Mouse (Mus musculus): ENCODE measurements around the gene Pcsk1n. TPM values are rescaled to one million over a fixed set of nuclear protein-coding genes. Genes with fewer than 3 reads are reported as not detected.

The Pcsk1n gene
- total RNA-seq, 2 experiments from 2014 or later: not detected

GRCm38 (mm10) chrX:7937667-7938066 lies 18.0 kb downstream of the Pcsk1n start:
- ATAC-seq (replicated peaks; ENCODE audit: low FRiP score, low TSS enrichment, poor library complexity, severe bottlenecking): no peak

DNA sequence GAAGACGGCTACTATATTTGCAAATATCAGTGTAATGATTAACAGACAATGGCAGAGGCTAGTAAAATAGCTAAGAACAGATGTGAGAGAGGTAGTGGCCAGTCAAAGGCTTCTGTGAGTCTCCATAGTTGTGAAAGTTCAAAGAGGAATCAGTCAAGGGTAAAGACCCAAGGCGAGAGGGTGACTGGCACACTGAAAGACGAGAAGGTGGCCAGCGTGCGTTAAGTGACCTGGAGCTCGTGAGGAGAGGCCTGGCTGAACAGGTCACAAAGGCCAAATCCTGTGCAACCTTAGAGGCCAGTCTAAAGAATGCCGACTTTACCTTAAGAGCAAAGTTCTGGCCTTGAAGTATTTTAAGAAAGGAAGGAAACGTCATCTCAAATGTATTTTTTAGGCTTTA lies 26.0 kb downstream of the Pcsk1n start:
- no peak for ATAC-seq (replicated peaks; ENCODE audit: low FRiP score, low TSS enrichment, poor library complexity, severe bottlenecking)

GRCm38 (mm10) chrX:7947108-7947899 lies 27.7 kb downstream of the Pcsk1n start, which contains the start of gene Hdac6:
Gene Hdac6, minus strand, starts transcription at chrX:7947889.
- ATAC-seq (replicated peaks; ENCODE audit: low FRiP score, low TSS enrichment, poor library complexity, severe bottlenecking): no peak

- peak; percentile 97 for ATAC-seq (replicated peaks; ENCODE audit: low FRiP score, low TSS enrichment, poor library complexity, severe bottlenecking)
These were observed 28.4 kb downstream of the Pcsk1n start for GRCm38 (mm10) chrX:7947900-7948492.

- ATAC-seq (replicated peaks; ENCODE audit: low FRiP score, low TSS enrichment, poor library complexity, severe bottlenecking): no peak
These were observed 30.5 kb downstream of the Pcsk1n start for GRCm38 (mm10) chrX:7950091-7950490.

DNA sequence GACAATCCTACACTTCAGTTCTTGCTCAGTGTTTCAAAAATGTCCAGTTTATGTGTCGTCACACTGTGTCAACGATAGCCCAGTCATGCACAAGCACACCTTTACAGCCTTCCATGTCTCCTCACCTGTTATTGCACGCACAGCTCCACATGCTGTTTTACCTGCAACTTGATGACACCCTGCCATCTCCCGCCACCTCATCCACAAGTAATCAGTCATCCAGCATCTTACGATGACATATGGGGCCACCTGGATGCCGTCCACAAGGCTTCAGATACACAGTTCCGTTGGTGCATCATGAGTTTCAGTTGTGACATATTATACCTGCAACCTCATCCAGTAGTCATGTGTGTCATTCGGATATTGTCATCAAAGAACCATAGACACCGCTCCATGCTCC lies 39.2 kb downstream of the Pcsk1n start:
- no peak for ATAC-seq (replicated peaks; ENCODE audit: low FRiP score, low TSS enrichment, poor library complexity, severe bottlenecking)

DNA sequence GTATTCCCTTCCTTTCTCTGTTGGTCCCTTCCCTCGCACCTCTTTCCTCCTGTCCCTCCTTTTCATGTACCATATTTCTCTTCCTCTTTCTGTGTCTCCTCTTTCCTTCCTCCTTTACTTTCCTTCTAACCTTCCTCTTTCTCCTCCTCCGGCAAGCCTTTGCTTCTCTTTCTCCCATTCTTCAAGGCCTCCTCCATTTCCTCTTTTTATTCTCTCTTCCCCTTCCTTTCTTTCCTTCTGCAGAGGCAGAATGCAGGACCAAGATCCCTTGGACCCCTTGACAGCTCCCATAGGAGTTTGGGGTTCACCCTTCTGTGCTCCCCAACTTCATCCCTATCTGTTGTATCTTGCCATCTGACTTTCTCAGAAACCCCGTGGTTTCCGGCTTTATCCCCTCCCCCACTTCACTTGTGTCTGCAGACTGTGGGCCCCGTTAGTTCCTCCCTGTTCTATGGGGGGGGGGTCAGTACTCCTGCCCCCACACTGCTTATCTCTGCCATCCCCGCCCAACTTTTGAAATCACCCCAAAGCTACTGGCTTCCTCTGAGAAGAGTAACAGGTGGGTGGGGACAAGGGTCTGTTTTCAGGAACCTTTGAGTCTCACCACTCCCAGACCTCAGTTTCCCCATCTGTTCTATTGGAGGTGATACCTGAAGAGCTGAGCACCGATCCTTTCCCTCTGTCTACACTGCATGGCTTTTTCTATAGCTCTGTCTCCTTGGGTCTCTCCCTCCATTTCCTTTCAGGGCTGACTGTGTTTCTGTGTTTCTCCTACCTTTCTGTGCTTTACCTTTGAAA lies 44.4 kb downstream of the Pcsk1n start:
- no peak for ATAC-seq (replicated peaks; ENCODE audit: low FRiP score, low TSS enrichment, poor library complexity, severe bottlenecking)

DNA sequence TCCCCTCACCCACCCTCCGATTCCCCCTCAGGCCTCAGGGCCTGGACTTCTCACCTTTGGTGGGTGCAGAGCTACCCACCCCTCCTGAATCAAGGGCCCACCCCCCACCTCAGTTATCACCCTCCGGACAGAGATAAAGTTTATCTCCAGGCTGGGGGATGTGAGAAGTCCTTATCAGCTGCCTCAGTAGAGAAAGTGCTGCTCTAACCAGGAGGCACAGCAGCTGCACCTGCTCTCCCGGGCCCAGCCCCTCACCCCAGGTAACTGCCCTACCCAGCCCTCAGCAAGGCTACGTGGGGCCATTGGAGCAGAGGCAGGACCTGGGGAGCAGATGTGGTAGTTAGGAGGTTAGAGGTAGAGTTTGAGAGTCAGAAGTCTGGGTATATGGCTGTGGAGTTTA lies 46.5 kb downstream of the Pcsk1n start:
- ATAC-seq (replicated peaks; ENCODE audit: low FRiP score, low TSS enrichment, poor library complexity, severe bottlenecking): no peak

DNA sequence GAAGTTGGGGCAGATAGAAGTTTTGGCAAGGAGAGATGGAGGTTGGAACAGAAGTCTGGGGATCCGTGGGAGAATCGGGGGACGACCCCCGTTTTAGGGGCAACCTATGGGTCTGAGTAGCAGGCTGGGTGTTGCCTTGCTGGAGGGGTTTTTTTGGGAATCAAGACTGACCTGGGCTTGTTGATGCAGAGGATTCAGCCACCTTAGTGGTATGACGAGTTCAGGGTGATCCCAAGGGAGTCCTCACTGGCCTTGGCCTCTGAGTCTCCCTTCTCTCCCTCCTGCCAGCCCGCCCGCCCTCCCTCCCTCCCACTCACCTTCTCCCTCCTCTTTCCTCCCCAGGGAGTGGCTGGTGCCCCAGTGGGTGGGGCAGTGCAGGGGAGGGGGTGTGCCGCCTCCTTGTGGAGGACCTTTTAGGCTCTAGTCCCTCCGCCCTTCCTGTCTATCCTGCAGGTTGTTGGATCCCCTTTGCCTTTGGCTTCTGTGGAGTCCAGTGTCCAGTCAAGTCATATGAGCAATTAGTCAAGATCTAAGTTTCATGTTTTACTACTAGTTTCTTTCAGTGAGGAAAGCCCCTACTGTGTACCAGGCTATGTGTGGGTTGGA lies 48.1 kb downstream of the Pcsk1n start:
- ATAC-seq (replicated peaks; ENCODE audit: low FRiP score, low TSS enrichment, poor library complexity, severe bottlenecking): peak; percentile 55

DNA sequence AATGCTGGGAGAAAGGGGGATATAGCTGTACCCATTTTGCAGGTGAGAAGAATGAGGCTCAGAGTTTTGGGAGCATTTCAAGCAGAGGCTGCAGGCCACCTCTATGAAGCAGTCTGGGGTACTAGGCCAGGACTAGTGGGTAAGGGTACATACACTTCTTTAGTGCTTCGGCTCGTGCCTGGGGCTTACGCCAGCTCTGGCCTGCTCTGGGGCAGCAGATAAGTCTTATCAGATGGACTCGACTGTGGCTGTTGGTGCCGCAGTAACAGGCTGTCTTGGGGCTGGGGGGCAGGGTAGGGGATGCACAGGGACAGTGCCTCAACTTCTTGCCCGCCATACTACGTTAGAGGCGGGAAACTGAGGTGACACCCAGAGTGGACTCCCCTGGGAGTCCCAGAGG lies 48.6 kb downstream of the Pcsk1n start:
- peak; percentile 66 for ATAC-seq (replicated peaks; ENCODE audit: low FRiP score, low TSS enrichment, poor library complexity, severe bottlenecking)

- no peak for ATAC-seq (replicated peaks; ENCODE audit: low FRiP score, low TSS enrichment, poor library complexity, severe bottlenecking)
These were observed 49.3 kb downstream of the Pcsk1n start for GRCm38 (mm10) chrX:7968899-7969298.

- ATAC-seq (replicated peaks; ENCODE audit: low FRiP score, low TSS enrichment, poor library complexity, severe bottlenecking): peak; percentile 85
These were observed 51.7 kb downstream of the Pcsk1n start for GRCm38 (mm10) chrX:7971292-7971691.

Other genes with a start within 250 kb of the Pcsk1n start
- 82.2 and 98.3 TPM in 2 replicates for gene Plp2, start 248.4 kb upstream of the Pcsk1n start, total RNA-seq (2014; fragmentation: Nextera tagmentation)
- gene Plp2, start 248.4 kb upstream of the Pcsk1n start, total RNA-seq (2017): 26.5 and 29.9 TPM in 2 replicates
- gene Magix, start 238.6 kb upstream of the Pcsk1n start, total RNA-seq (2014; fragmentation: Nextera tagmentation): 0.17 TPM in 1 of 2 replicates, not detected in the other
- not detected in 2 replicates for gene Magix, start 238.6 kb upstream of the Pcsk1n start, total RNA-seq (2017)
- gene Gpkow, start 222.7 kb upstream of the Pcsk1n start, total RNA-seq (2014; fragmentation: Nextera tagmentation): 28.3 and 53.3 TPM in 2 replicates
- gene Gpkow, start 222.7 kb upstream of the Pcsk1n start, total RNA-seq (2017): 20.6 and 31.1 TPM in 2 replicates
- gene Wdr45, start 205.5 kb upstream of the Pcsk1n start, total RNA-seq (2014; fragmentation: Nextera tagmentation): 20.5 and 36.9 TPM in 2 replicates
- gene Wdr45, start 205.5 kb upstream of the Pcsk1n start, total RNA-seq (2017): 20.2 and 23.8 TPM in 2 replicates
- not detected in 2 replicates for gene Gm45208, start 197.6 kb upstream of the Pcsk1n start, total RNA-seq (2014; fragmentation: Nextera tagmentation)
- not detected in 2 replicates for gene Gm45208, start 197.6 kb upstream of the Pcsk1n start, total RNA-seq (2017)
- gene Praf2, start 191.4 kb upstream of the Pcsk1n start, total RNA-seq (2014; fragmentation: Nextera tagmentation): 4.9 and 8.1 TPM in 2 replicates
- 1.4 and 6.6 TPM in 2 replicates for gene Praf2, start 191.4 kb upstream of the Pcsk1n start, total RNA-seq (2017)
- 0.74 and 2.3 TPM in 2 replicates for gene Ccdc120, start 168.9 kb upstream of the Pcsk1n start, total RNA-seq (2014; fragmentation: Nextera tagmentation)
- 1.4 and 2.2 TPM in 2 replicates for gene Ccdc120, start 168.9 kb upstream of the Pcsk1n start, total RNA-seq (2017)
- 33.5 and 36.5 TPM in 2 replicates for gene Tfe3, start 157.3 kb upstream of the Pcsk1n start, total RNA-seq (2014; fragmentation: Nextera tagmentation)
- gene Tfe3, start 157.3 kb upstream of the Pcsk1n start, total RNA-seq (2017): 10.4 and 15.0 TPM in 2 replicates
- gene Gripap1, start 130.1 kb upstream of the Pcsk1n start, total RNA-seq (2014; fragmentation: Nextera tagmentation): 64.4 and 98.4 TPM in 2 replicates
- gene Gripap1, start 130.1 kb upstream of the Pcsk1n start, total RNA-seq (2017): 78.9 and 102 TPM in 2 replicates
- 0.55 and 2.2 TPM in 2 replicates for gene Kcnd1, start 97.5 kb upstream of the Pcsk1n start, total RNA-seq (2014; fragmentation: Nextera tagmentation)
- gene Kcnd1, start 97.5 kb upstream of the Pcsk1n start, total RNA-seq (2017): 1.9 and 2.2 TPM in 2 replicates
- 59.5 and 83.5 TPM in 2 replicates for gene Otud5, start 78.5 kb upstream of the Pcsk1n start, total RNA-seq (2014; fragmentation: Nextera tagmentation)
- 50.0 and 64.6 TPM in 2 replicates for gene Otud5, start 78.5 kb upstream of the Pcsk1n start, total RNA-seq (2017)
- 11.4 and 16.2 TPM in 2 replicates for gene Pim2, start 41.6 kb upstream of the Pcsk1n start, total RNA-seq (2014; fragmentation: Nextera tagmentation)
- gene Pim2, start 41.6 kb upstream of the Pcsk1n start, total RNA-seq (2017): 2.1 and 2.2 TPM in 2 replicates
- gene Slc35a2, start 35.8 kb upstream of the Pcsk1n start, total RNA-seq (2014; fragmentation: Nextera tagmentation): 13.2 and 19.3 TPM in 2 replicates
- 9.8 and 16.1 TPM in 2 replicates for gene Slc35a2, start 35.8 kb upstream of the Pcsk1n start, total RNA-seq (2017)
- 46.8 and 81.9 TPM in 2 replicates for gene Pqbp1, start 20.6 kb upstream of the Pcsk1n start, total RNA-seq (2014; fragmentation: Nextera tagmentation)
- 176 and 188 TPM in 2 replicates for gene Pqbp1, start 20.6 kb upstream of the Pcsk1n start, total RNA-seq (2017)
- 71.7 and 112 TPM in 2 replicates for gene Timm17b, start 20.5 kb upstream of the Pcsk1n start, total RNA-seq (2014; fragmentation: Nextera tagmentation)
- 61.4 and 61.5 TPM in 2 replicates for gene Timm17b, start 20.5 kb upstream of the Pcsk1n start, total RNA-seq (2017)
- gene Gm10491, start 12.0 kb upstream of the Pcsk1n start, total RNA-seq (2014; fragmentation: Nextera tagmentation): not detected in 2 replicates
- gene Gm10491, start 12.0 kb upstream of the Pcsk1n start, total RNA-seq (2017): not detected in 2 replicates
- not detected in 2 replicates for gene Gm10490, start 10.3 kb upstream of the Pcsk1n start, total RNA-seq (2014; fragmentation: Nextera tagmentation)
- not detected in 2 replicates for gene Gm10490, start 10.3 kb upstream of the Pcsk1n start, total RNA-seq (2017)
- not detected in 2 replicates for gene Eras, start 8.8 kb downstream of the Pcsk1n start, total RNA-seq (2014; fragmentation: Nextera tagmentation)
- not detected in 2 replicates for gene Eras, start 8.8 kb downstream of the Pcsk1n start, total RNA-seq (2017)
- gene Hdac6, start 28.1 kb downstream of the Pcsk1n start, total RNA-seq (2014; fragmentation: Nextera tagmentation): 9.8 and 9.9 TPM in 2 replicates
- gene Hdac6, start 28.1 kb downstream of the Pcsk1n start, total RNA-seq (2017): 9.1 and 11.8 TPM in 2 replicates
- 187 and 213 TPM in 2 replicates for gene Gata1, start 58.2 kb downstream of the Pcsk1n start, total RNA-seq (2014; fragmentation: Nextera tagmentation)
- 134 and 145 TPM in 2 replicates for gene Gata1, start 58.2 kb downstream of the Pcsk1n start, total RNA-seq (2017)
- not detected in 2 replicates for gene Glod5, start 98.7 kb downstream of the Pcsk1n start, total RNA-seq (2014; fragmentation: Nextera tagmentation)
- not detected in 2 replicates for gene Glod5, start 98.7 kb downstream of the Pcsk1n start, total RNA-seq (2017)
- 79.0 and 89.2 TPM in 2 replicates for gene Suv39h1, start 154.9 kb downstream of the Pcsk1n start, total RNA-seq (2014; fragmentation: Nextera tagmentation)
- gene Suv39h1, start 154.9 kb downstream of the Pcsk1n start, total RNA-seq (2017): 68.2 and 84.3 TPM in 2 replicates
- gene Was, start 170.7 kb downstream of the Pcsk1n start, total RNA-seq (2014; fragmentation: Nextera tagmentation): 39.5 and 46.0 TPM in 2 replicates
- gene Was, start 170.7 kb downstream of the Pcsk1n start, total RNA-seq (2017): 56.1 and 61.3 TPM in 2 replicates
- 23.0 TPM in 2 replicates for gene Wdr13, start 213.1 kb downstream of the Pcsk1n start, total RNA-seq (2014; fragmentation: Nextera tagmentation)
- gene Wdr13, start 213.1 kb downstream of the Pcsk1n start, total RNA-seq (2017): 14.9 and 26.6 TPM in 2 replicates
- 798 and 978 TPM in 2 replicates for gene Rbm3, start 226.1 kb downstream of the Pcsk1n start, total RNA-seq (2014; fragmentation: Nextera tagmentation)
- gene Rbm3, start 226.1 kb downstream of the Pcsk1n start, total RNA-seq (2017): 1,469 and 1,492 TPM in 2 replicates

Data from megakaryocyte-erythroid progenitor cell, adult 5-6 weeks (primary cell).